Mouse (Mus musculus) mouse trophoblast stem cell (cell line): ENCODE measurements around the gene Sppl2b.
"Not testable (repeated sequence)": the region's sequence is repeated elsewhere in the genome, so short reads cannot be mapped to it uniquely, and the experiment has no call there.

Experiments used
- in situ Hi-C, 2 experiments: fragments of 300-500 bp; cut with MseI, MboI; formaldehyde crosslinking; loops; 2 replicates in 1 of 2; 3 replicates in 1 of 2; pipeline ENCODE4 v1.15.1; 2025

Sppl2b gene

GRCm38 (mm10) chr10:80854913-80855748 is at the start of gene Sppl2b, which contains the start of gene Lsm7:
TSS of gene Sppl2b (plus strand) at chr10:80855275.
TSS of gene Lsm7 (minus strand) at chr10:80855209.
- in situ Hi-C loops, result no loop called here

DNA sequence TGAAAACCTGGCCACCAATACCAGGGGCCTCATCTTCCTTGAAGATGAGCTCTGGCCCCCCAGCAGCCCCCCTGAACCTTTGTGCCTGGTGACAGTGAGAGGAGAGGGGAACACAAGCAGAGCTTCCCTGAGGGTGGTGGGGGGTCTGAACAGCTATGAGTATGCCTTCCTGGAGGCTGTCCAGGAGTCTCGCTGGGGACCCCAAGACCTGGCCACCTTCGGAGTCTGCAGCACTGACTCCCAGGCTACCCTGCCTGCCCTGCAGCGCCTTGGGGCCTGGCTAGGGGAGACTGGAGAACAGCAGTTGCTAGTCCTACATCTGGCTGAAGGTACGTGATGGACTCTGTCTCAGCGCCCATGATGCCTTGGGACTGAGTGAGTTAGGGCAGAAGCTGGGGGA is 49.8 kb upstream of the Sppl2b start:
- in situ Hi-C loops, result no loop called here

DNA sequence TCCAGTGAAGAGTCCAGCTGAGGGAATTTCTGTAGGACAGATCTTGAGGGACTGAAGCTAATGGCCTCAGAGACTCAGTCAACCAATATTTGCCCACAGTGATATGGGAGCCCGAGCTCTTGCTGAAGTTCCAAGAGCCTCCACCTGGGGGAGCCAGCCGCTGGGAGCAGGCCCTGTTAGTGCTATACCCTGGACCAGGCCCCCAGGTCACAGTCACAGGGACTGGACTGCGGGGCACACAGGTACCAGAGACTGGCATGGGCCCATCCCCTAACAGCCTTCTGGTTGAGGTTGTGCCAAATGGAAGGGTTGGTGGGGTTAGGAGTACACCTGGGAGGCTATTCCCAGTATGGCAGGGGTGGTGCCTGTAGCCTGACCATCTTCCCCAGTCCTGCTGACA is 49.1 kb upstream of the Sppl2b start:
- in situ Hi-C loops, result no loop called here

DNA sequence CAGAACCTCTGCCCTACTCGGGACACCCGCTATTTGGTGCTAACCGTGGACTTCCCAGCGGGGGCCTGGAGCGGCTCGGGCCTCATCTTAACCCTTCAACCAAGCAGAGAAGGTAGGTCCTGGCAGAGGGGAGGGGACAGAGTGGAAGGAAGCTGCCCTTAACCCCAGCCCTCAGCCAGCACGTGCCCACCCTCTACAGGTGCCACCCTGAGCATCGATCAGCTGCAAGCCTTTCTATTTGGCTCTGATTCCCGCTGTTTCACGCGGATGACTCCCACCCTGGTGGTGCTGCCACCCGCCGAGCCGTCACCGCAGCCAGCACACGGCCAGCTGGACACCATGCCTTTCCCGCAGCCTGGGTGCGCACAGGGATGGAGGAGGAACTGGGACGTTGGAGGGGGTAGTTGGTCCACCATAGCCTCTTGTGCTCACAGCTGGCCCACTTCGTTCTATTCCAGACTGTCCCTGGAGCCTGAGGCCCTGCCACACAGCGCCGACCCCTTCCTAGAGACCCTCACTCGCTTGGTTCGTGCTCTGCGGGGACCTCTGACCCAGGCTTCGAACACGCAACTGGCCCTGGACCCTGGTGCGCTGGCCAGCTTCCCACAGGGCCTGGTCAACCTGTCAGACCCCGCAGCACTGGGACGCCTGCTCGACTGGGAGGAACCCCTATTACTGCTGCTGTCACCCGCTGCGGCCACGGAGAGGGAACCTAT is 48.6 kb upstream of the Sppl2b start:
- in situ Hi-C loops, result no loop called here

DNA sequence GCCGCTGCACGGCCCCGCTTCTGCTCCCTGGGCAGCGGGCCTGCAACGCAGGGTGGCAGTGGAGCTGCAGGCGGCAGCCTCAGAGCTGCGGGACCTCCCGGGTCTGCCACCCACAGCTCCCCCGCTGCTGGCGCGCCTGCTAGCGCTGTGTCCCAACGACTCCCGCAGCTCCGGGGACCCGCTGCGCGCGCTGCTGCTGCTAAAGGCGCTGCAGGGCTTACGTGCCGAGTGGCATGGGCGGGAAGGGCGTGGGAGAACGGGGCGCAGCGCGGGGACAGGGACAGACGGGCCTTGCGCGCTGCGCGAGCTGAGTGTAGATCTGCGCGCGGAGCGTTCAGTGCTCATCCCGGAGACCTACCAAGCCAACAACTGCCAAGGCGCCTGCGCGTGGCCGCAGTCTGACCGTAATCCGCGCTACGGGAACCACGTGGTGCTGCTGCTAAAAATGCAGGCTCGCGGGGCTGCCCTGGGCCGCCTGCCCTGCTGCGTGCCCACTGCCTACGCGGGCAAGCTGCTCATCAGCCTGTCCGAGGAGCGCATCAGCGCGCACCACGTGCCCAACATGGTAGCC is 47.9 kb upstream of the Sppl2b start:
- in situ Hi-C loops, result no loop called here

DNA sequence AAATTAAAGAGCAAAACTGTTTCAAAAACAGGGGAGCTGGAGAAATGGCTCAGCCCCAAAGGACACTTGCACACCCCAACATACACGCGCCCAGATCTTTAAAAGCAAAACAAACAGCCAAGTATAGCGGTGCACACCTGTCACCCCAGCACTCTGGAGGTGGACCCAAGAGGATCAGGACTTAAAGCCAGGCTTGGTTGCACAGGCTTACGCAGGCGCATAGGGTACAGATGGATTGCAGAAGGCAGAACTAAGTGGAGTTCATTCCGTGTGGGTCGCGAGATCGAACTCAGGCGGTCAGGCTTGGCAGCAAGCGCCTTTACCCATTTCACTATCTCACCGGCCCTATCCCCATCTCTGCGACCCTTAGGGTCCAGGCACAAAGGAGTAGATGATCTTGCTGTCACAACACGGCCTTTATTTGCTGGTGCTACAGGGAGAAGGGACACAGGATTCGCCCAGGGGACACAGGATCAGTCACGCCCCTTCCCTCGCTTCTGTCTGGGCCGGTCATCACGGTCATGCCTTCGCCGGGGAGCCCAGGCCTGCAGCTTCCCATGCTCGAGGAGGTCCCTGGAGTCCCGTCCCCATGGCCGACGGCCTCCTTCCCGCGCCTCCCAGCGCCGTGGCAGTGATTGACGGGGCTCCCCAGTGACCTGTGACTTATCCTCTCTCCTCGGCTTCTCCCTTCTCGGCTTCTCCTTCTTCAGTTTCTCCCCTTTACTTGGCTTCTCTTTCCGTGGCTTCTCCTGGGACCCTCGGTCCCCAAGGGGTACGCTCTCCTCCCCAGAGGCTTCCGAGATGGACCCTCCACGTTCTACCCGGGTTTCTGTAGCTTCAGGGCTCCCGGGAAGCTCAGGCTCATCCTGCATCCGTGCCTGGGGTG is 46.7 kb upstream of the Sppl2b start:
- in situ Hi-C loops, result no loop called here

GRCm38 (mm10) chr10:80808985-80809632 is 46.0 kb upstream of the Sppl2b start:
- in situ Hi-C loops, result no loop called here

- in situ Hi-C loops, result no loop called here
Measured at GRCm38 (mm10) chr10:80810084-80810483, 45.0 kb upstream of the Sppl2b start.

DNA sequence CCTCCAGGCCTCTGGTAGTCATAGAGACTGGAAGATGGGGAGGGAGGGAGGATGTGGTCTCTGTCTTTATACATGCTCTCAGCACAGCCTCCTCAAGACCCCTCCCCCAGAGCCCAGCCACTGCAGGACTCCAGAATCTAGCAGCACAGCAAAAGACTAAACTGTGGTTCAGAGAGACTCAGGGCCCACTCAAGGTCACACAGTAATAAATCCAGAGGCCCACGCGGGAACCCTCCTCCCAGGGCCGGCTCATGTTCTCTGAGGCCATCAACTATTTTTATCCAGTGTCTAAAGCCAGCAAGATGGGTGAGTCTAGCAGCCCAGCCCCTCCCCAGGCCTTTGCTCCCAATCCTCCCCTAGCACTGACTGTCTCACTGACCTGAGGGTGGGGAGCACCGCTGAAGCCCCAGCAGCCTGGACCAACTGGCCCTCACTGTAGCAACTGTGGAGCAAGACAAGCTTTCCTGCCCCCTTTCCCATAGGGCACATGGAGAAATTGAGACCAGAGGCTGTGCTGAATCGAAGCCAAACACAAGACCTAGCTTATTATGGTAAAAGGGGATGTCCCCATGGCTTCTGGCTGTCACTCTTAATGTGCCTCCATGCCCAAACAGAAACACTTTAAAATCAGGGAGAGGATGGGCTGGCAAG is 42.6 kb upstream of the Sppl2b start:
- in situ Hi-C loops, result no loop called here

DNA sequence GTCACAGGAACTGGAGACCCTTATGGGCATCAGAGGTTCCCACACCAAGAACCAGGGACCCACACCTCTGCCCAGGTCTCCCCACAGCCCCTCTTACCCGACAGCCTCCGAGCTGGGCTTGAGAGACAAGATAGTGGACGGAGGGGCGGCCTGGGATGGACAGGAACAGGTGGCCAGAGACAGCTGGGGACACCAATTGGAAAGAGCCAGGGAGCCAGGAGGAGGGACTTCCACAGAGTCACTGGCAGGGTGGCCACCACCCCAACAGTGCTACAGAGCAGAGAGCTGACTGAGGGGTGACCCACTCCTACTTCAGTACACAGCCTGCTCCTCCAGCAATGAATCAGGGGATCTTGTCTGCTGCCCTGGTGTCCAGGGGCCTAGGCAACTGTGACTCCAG is 41.7 kb upstream of the Sppl2b start, which contains the start of gene Jsrp1:
Jsrp1 (minus strand) TSS at position 133 of the 400 bp plus-strand sequence.
- in situ Hi-C loops, result no loop called here

GRCm38 (mm10) chr10:80814800-80815199 is 40.3 kb upstream of the Sppl2b start:
- in situ Hi-C loops, result no loop called here

DNA sequence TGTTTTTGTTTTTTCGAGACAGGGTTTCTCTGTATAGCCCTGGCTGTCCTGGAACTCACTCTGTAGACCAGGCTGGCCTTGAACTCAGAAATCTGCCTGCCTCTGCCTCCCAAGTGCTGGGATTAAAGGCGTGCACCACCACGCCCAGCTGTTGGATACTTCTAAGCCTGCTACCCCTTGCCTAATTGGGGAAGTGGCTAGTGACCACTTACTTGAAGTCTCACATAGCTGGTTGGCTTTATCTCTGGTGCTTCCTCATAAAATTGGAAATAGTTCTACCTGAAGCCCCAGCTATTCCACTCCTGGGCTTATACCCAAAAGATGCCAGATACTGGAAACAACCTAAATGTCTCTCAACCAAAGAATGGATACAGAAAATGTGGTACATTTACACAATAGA is 38.8 kb upstream of the Sppl2b start:
- in situ Hi-C loops, result not testable (repeated sequence)

GRCm38 (mm10) chr10:80817164-80817563 is 37.9 kb upstream of the Sppl2b start:
- in situ Hi-C loops, result no loop called here

- in situ Hi-C loops, result not testable (repeated sequence)
Measured at GRCm38 (mm10) chr10:80817955-80818354, 37.1 kb upstream of the Sppl2b start.

DNA sequence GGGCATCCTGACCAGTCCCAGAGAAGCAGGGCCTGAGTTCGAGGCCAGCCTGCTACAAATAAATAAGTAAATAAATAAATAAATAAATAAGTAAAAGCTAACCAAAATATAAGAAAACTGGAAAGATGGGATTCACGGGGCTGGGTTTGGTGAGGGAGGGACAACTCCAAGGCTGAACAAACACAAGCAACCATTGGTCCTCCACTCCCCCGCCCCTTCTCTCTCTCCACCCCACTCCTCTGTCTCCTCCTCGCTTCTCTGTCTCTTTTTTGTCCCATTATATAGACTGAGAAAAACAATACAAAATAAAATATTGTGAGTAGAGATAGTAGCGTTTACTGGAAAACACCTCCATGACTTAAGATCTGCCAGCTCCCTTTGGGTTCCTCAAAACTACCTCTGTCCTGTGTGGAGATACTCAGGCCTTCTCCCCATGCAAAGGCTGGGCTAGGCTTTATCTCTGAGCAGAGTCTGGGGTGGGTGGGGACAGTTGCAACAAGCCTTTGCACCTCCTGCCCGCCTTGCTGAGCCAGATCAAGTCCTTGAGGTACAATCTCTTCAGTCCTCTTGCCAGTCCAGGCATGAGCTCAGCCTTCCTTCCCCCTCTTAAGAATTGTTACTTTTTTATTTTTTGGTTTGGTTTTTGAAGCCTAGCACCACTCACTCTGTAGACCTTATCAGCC is 36.3 kb upstream of the Sppl2b start:
- in situ Hi-C loops, result no loop called here

DNA sequence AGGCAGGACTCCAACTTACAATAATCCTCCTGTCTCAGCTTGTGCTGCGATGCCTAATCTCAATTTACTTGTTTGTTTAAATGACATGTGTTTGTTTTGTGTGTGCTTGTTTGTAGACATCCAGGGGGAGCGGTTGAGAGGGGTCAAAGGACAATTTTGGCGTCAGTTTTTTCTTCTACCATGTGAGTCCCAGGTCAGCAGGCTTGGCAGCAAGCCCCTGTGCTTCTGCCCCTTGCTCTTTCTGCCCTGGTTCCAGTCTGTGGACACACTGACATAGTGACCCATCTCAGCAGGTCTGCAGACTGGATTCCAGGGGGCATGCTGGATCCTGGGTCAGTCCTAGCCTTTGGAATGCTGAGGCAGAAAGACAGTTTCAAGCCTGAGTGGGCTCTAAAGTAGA is 35.7 kb upstream of the Sppl2b start:
- in situ Hi-C loops, result no loop called here

DNA sequence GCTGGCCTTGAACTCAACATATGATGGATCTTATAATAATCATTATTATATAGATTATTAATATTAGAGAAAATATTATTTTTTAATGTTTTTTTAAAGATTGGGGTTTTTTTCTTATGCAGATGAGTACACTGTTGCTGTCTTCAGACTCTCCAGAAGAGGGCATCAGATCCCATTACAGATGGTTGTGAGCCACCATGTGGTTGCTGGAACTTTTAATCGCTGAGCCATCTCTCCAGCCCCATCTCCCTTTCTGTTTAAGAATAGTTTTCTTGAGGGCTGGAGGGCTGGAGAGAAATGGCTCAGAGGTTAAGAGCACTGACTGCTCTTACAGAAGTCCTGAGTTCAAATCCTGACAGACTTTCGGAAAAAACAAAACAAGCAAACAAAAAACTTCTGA is 33.1 kb upstream of the Sppl2b start:
- in situ Hi-C loops, result loop anchor here in 1 of 2 experiments (5.0 kb wide), 1 partner anchor 60 kb away; no protein-coding TSS in a partner anchor

DNA sequence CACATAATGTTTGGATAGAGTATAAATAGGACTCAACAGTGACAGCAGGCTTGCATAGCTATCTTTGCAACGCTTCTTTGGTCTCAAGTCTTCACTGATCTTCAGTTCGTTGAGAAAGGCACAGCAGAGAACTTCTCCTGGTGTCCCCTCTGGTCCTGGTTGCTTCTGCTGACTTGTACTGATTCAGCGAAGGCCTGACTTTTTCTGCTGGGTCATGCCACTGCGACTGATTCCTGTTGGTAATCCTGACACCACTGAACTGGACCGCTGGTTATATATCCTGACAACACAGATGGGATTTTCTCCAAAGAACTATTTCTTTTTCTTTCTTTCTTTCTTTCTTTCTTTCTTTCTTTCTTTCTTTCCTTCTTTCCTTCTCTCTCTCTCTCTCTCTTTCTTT is 32.5 kb upstream of the Sppl2b start:
- in situ Hi-C loops, result loop anchor here in 1 of 2 experiments (5.0 kb wide), 1 partner anchor 60 kb away; no protein-coding TSS in a partner anchor

- in situ Hi-C loops, result loop anchor here in 1 of 2 experiments (5.0 kb wide), 1 partner anchor 59 kb away; no protein-coding TSS in a partner anchor
Measured at GRCm38 (mm10) chr10:80823316-80823715, 31.8 kb upstream of the Sppl2b start.
